Mouse (Mus musculus) cortical plate, adult 2 months (tissue): ENCODE measurements at regions not wholly inside any gene's neighbourhood (a gene's known extent, or its start where the extent isn't known, plus 50 kb on each side); places are given as distances from the start of the nearest gene placed in this dataset.

Experiments used
- CTCF ChIP-seq: fragments of 200-500 bp; IDR thresholded peaks from 2 replicates; pipeline ENCODE4 v1.5.1; 2011; ENCODE audit warnings: mild to moderate bottlenecking, control low read depth, low read length; ENCODE audit not compliant: insufficient read depth; ENCODE audit errors: extremely low read depth
- POLR2A ChIP-seq: fragments of 200-500 bp; IDR thresholded peaks from 2 replicates; pipeline ENCODE4 v1.6.1; 2011; ENCODE audit warnings: mild to moderate bottlenecking, low read length, control low read depth; ENCODE audit not compliant: insufficient read depth; ENCODE audit errors: extremely low read depth

- TF ChIP-seq CTCF: no peak
- TF ChIP-seq POLR2A: no peak
Measured at GRCm38 (mm10) chr13:97598507-97599431, 161.7 kb downstream of the Gm10260 start.
